Mouse (Mus musculus): ENCODE measurements at regions not wholly inside any gene's neighbourhood (a gene's known extent, or its start where the extent isn't known, plus 50 kb on each side); places are given as distances from the start of the nearest gene placed in this dataset.

- no peak overlapping the region for H3K4me2 ChIP-seq (replicated peaks)
- H3K4me1 ChIP-seq (replicated peaks), result no peaks in the 10 kb centered on the region
- 82% methylated on average over 4 of the region's 4 CpGs for WGBS
- no peaks in the 10 kb centered on the region for H3K9me3 ChIP-seq
- no peak for ATAC-seq
- no peak overlapping the region for H3K27ac ChIP-seq
- no peaks in the 10 kb centered on the region for H3K27me3 ChIP-seq
- no peaks in the 10 kb centered on the region for H3K36me3 ChIP-seq
- no peak overlapping the region for H3K9ac ChIP-seq (replicated peaks)
- no peak overlapping the region for H3K4me3 ChIP-seq (replicated peaks)
Measured at GRCm38 (mm10) chr8:54414092-54414799, 115.1 kb upstream of the Asb5 start.

- Histone ChIP-seq H3K36me3 (no peaks in the 10 kb centered on the region), H3K4me1 (replicated peaks) (no peaks in the 10 kb centered on the region), H3K27me3 (no peaks in the 10 kb centered on the region), H3K4me2 (replicated peaks) (no peak overlapping the region), H3K9ac (replicated peaks) (no peak overlapping the region), H3K27ac (no peak overlapping the region), H3K9me3 (no peaks in the 10 kb centered on the region), H3K4me3 (replicated peaks) (no peak overlapping the region)
- ATAC-seq, result no peak
- 91% methylated on average over 2 of the region's 2 CpGs for WGBS
Measured at GRCm38 (mm10) chr8:54416691-54417090, 112.7 kb upstream of the Asb5 start.

- WGBS, result 88% methylated on average over 2 of the region's 2 CpGs
Measured at GRCm38 (mm10) chr8:54418035-54418434, 111.3 kb upstream of the Asb5 start.

GRCm38 (mm10) chr8:54420339-54421098 lies 108.9 kb upstream of the Asb5 start:
- Histone ChIP-seq H3K9ac (replicated peaks) (no peak overlapping the region), H3K36me3 (no peaks in the 10 kb centered on the region), H3K4me3 (replicated peaks) (no peak overlapping the region), H3K27ac (no peak overlapping the region), H3K27me3 (no peaks in the 10 kb centered on the region), H3K9me3 (no peaks in the 10 kb centered on the region), H3K4me1 (replicated peaks) (no peaks in the 10 kb centered on the region), H3K4me2 (replicated peaks) (no peak overlapping the region)
- WGBS, result 90% methylated on average over 6 of the region's 6 CpGs
- no peak for ATAC-seq

More at GRCm38 (mm10) chr8:54418035-54418434, 111.3 kb upstream of the Asb5 start:
- Histone ChIP-seq H3K4me3 (replicated peaks) (no peak overlapping the region), H3K9ac (replicated peaks) (no peak overlapping the region), H3K9me3 (no peaks in the 10 kb centered on the region), H3K4me2 (replicated peaks) (no peak overlapping the region), H3K36me3 (no peaks in the 10 kb centered on the region), H3K27ac (no peak overlapping the region), H3K4me1 (replicated peaks) (no peaks in the 10 kb centered on the region), H3K27me3 (no peaks in the 10 kb centered on the region)
- ATAC-seq, result no peak

- Histone ChIP-seq H3K4me2 (replicated peaks) (no peak overlapping the region), H3K36me3 (no peaks in the 10 kb centered on the region), H3K9me3 (no peaks in the 10 kb centered on the region), H3K27ac (no peak overlapping the region), H3K27me3 (no peaks in the 10 kb centered on the region), H3K4me3 (replicated peaks) (no peak overlapping the region), H3K4me1 (replicated peaks) (no peaks in the 10 kb centered on the region), H3K9ac (replicated peaks) (no peak overlapping the region)
- no peak for ATAC-seq
- WGBS, result 92% methylated on average over 3 of the region's 3 CpGs
Measured at GRCm38 (mm10) chr8:54425039-54425438, 104.3 kb upstream of the Asb5 start.

- no peaks in the 10 kb centered on the region for H3K27me3 ChIP-seq
- H3K27ac ChIP-seq, result no peak overlapping the region
- H3K4me3 ChIP-seq (replicated peaks), result no peak overlapping the region
- ATAC-seq, result no peak
- H3K4me1 ChIP-seq (replicated peaks), result no peaks in the 10 kb centered on the region
- no peak overlapping the region for H3K9ac ChIP-seq (replicated peaks)
- H3K36me3 ChIP-seq, result no peaks in the 10 kb centered on the region
- H3K4me2 ChIP-seq (replicated peaks), result no peak overlapping the region
- no peaks in the 10 kb centered on the region for H3K9me3 ChIP-seq
- WGBS, result 62% methylated on average over 5 of the region's 5 CpGs
Measured at GRCm38 (mm10) chr8:54435694-54436093, 93.7 kb upstream of the Asb5 start.

GRCm38 (mm10) chr8:54441143-54441542 lies 88.2 kb upstream of the Asb5 start:
- H3K9ac ChIP-seq (replicated peaks), result no peak overlapping the region
- H3K4me1 ChIP-seq (replicated peaks), result no peaks in the 10 kb centered on the region
- no peak overlapping the region for H3K4me3 ChIP-seq (replicated peaks)
- WGBS, result 82% methylated on average over 3 of the region's 3 CpGs
- H3K27me3 ChIP-seq, result no peaks in the 10 kb centered on the region
- no peak for ATAC-seq
- no peaks in the 10 kb centered on the region for H3K9me3 ChIP-seq
- no peak overlapping the region for H3K4me2 ChIP-seq (replicated peaks)
- no peak overlapping the region for H3K27ac ChIP-seq
- no peaks in the 10 kb centered on the region for H3K36me3 ChIP-seq

- H3K4me3 ChIP-seq (replicated peaks), result no peak overlapping the region
- H3K4me2 ChIP-seq (replicated peaks), result no peak overlapping the region
- no peaks in the 10 kb centered on the region for H3K9me3 ChIP-seq
- no peaks in the 10 kb centered on the region for H3K27me3 ChIP-seq
- no peaks in the 10 kb centered on the region for H3K36me3 ChIP-seq
- no peak overlapping the region for H3K27ac ChIP-seq
- H3K4me1 ChIP-seq (replicated peaks), result 0 out of 2 replicates have a peak, but pooled peaks cover 4% of the 10 kb centered on the region
- no peak for ATAC-seq
- no peak overlapping the region for H3K9ac ChIP-seq (replicated peaks)
- 93% methylated on average over 1 of the region's 1 CpGs for WGBS
Measured at GRCm38 (mm10) chr8:54442395-54442794, 87.0 kb upstream of the Asb5 start.

GRCm38 (mm10) chr8:54446370-54446769 lies 83.0 kb upstream of the Asb5 start:
- Histone ChIP-seq H3K27ac (no peak overlapping the region), H3K4me2 (replicated peaks) (no peak overlapping the region), H3K36me3 (no peaks in the 10 kb centered on the region), H3K9ac (replicated peaks) (no peak overlapping the region), H3K4me1 (replicated peaks) (0 out of 2 replicates have a peak, but pooled peaks cover 6% of the 10 kb centered on the region), H3K9me3 (no peaks in the 10 kb centered on the region), H3K27me3 (no peaks in the 10 kb centered on the region), H3K4me3 (replicated peaks) (no peak overlapping the region)
- no peak for ATAC-seq
- WGBS, result 21% methylated on average over 5 of the region's 5 CpGs

GRCm38 (mm10) chr8:54449811-54450210 lies 79.6 kb upstream of the Asb5 start:
- H3K4me1 ChIP-seq (replicated peaks), result peaks cover 10% of the 10 kb centered on the region; the same call in 1 of the 2 replicates
- no peak overlapping the region for H3K27ac ChIP-seq
- H3K9me3 ChIP-seq, result no peaks in the 10 kb centered on the region
- ATAC-seq, result no peak
- H3K36me3 ChIP-seq, result no peaks in the 10 kb centered on the region
- no peak overlapping the region for H3K9ac ChIP-seq (replicated peaks)
- no peak overlapping the region for H3K4me3 ChIP-seq (replicated peaks)
- no peak overlapping the region for H3K4me2 ChIP-seq (replicated peaks)
- no peaks in the 10 kb centered on the region for H3K27me3 ChIP-seq

GRCm38 (mm10) chr8:54451323-54452021 lies 77.9 kb upstream of the Asb5 start:
- no peak overlapping the region for H3K4me2 ChIP-seq (replicated peaks)
- ATAC-seq, result 0 out of 2 replicates have a peak, but pooled peaks have one; percentile 65
- H3K4me3 ChIP-seq (replicated peaks), result no peak overlapping the region
- 40% methylated on average over 9 of the region's 9 CpGs for WGBS
- no peaks in the 10 kb centered on the region for H3K36me3 ChIP-seq
- H3K9ac ChIP-seq (replicated peaks), result no peak overlapping the region
- H3K27ac ChIP-seq, result no peak overlapping the region
- H3K9me3 ChIP-seq, result no peaks in the 10 kb centered on the region
- no peaks in the 10 kb centered on the region for H3K27me3 ChIP-seq
- H3K4me1 ChIP-seq (replicated peaks), result peaks cover 7% of the 10 kb centered on the region; the same call in 1 of the 2 replicates

- Histone ChIP-seq H3K27me3 (no peaks in the 10 kb centered on the region), H3K36me3 (no peaks in the 10 kb centered on the region), H3K9me3 (no peaks in the 10 kb centered on the region), H3K9ac (replicated peaks) (no peak overlapping the region), H3K27ac (no peak overlapping the region), H3K4me1 (replicated peaks) (no peaks in the 10 kb centered on the region), H3K4me3 (replicated peaks) (no peak overlapping the region), H3K4me2 (replicated peaks) (no peak overlapping the region)
- 73% methylated on average over 5 of the region's 5 CpGs for WGBS
- no peak for ATAC-seq
Measured at GRCm38 (mm10) chr8:54464977-54465376, 64.4 kb upstream of the Asb5 start.
